Mouse (Mus musculus) layer of hippocampus, adult 2 months (tissue): Measurements from ENCODE around the gene Rnf31. TPM values are rescaled to one million over a fixed set of nuclear protein-coding genes. Genes with fewer than 3 reads are reported as not detected.

Source experiments
- DNase-seq, 2 experiments: peaks; one replicate each; pipeline ENCODE4 v3.0.0; 2022; ENCODE audit warnings: low spot score in 2 of 2
- H3K27ac ChIP-seq: fragments of 200-600 bp; 2 replicates; pipeline ENCODE4 v1.8.1; 2022
- H3K4me3 ChIP-seq: fragments of 200-600 bp; 2 replicates; pipeline ENCODE4 v1.8.1; 2022; ENCODE audit warnings: mild to moderate bottlenecking
- CTCF ChIP-seq: fragments of 200-600 bp; conservative IDR thresholded peaks from 2 replicates; pipeline ENCODE4 v1.8.1; 2022; ENCODE audit warnings: antibody characterized with exemption, mild to moderate bottlenecking, moderate library complexity
- long read RNA-seq, 2 experiments: library from polyadenylated mRNA; stranded (forward); transcript quantifications; one replicate each; pipeline ENCODE4 v2.0.0; 2021; ENCODE audit warnings: borderline mapping rate in 2 of 2
- total RNA-seq, 2 experiments: library from RNA; stranded (reverse); gene quantifications; 2 replicates each; pipeline ENCODE4 v1.2.3; 2021

Gene Rnf31
- total RNA-seq, result 10 to 100 TPM; 46.3 to 47.0 TPM
- long read RNA-seq, experiment 1, partial matches to known transcripts, result 8 of 13 reads
- long read RNA-seq, experiment 1, other reads (novel, unspliced or antisense), result 3 of 13 reads
- long read RNA-seq, experiment 2, partial matches to known transcripts, result 7 of 12 reads
- long read RNA-seq, experiment 2, other reads (novel, unspliced or antisense), result 3 of 12 reads

DNA sequence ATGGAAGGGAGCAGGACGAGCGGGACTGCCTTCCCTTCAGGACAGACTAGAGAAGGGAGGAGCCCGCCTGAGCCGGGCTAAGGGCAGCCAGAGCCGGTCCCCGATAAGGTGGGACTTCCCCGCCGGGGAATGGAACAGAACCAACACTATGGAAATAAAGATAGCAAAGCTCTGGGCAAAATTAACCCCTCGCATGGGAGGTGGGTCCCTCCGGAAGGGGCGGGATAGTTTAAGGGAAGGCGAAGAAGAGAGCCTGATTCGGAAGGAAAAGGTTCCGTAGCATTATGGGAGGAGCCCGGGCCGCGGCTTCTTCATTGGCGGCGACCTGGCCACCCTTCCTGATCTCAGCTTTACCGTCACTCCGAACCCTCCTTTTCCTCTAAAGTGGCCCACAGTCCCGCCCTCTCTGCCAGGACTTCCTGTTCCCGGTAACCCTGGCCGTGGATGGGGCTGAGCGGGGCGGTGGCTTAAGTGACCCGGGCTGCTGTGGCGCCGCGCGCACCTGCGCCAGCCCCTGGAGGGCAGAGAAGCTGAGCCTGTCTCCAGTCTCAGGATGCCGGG, at the start of gene Rnf31:
TSS of gene Rnf31 (plus strand) at position 378 of the 561 bp plus-strand sequence.
- peak; percentile 88 to 96 for DNase-seq
- no peak for TF ChIP-seq CTCF
- Histone ChIP-seq H3K27ac (peak within 1 kb of the TSS; percentile 99), H3K4me3 (peak within 1 kb of the TSS; percentile 96)

DNA sequence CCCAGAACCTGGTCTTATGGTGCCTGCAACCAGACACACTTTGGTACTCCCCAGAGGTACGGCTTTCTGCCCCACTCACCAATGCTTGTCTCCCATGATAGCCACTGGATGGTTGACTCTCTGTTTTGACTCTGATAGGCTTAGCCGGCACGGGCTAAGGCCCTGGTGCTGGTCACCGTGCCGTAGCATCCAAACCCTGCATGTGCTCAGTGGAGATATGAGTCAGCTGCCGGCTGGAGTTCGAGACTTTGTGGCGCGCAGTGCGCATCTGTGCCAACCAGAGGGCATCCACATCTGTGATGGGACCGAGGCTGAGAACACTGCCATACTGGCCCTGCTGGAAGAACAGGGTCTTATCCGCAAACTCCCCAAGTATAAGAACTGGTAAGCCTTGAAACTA, 49.2 kb upstream of the Rnf31 start:
- H3K4me3 ChIP-seq, result no peak overlapping the region
- H3K27ac ChIP-seq, result no peak overlapping the region
- no peak for DNase-seq
- TF ChIP-seq CTCF, result no peak

GRCm38 (mm10) chr14:55544334-55544733, 47.2 kb upstream of the Rnf31 start:
- H3K4me3 ChIP-seq, result no peak overlapping the region
- H3K27ac ChIP-seq, result peak overlapping the region; percentile 52; the same call in 1 of the 2 replicates
- no peak for TF ChIP-seq CTCF
- DNase-seq, result no peak

DNA sequence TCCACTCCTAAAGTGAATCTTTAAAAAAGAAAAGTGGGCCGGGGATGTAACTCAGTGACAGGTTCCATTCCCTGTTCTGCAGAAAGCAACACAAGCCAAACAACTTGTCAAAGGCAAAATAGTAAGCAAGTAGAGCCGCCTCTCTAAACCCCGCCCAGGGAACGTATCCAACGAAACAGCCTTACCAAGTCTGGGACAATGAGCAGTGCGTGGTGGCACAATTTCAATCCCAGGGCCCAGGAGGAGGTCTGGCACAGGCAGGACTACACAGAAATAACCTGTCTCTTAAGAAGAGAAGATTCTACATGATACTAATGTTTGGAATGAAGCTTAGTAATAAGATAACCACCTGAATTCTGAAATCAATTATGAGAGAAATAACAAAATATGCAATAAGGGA, 41.3 kb upstream of the Rnf31 start:
- DNase-seq, result no peak
- Histone ChIP-seq H3K4me3 (no peak overlapping the region), H3K27ac (no peak overlapping the region)
- TF ChIP-seq CTCF, result 0 out of 2 replicates have a peak, but pooled peaks have one; percentile 0

DNA sequence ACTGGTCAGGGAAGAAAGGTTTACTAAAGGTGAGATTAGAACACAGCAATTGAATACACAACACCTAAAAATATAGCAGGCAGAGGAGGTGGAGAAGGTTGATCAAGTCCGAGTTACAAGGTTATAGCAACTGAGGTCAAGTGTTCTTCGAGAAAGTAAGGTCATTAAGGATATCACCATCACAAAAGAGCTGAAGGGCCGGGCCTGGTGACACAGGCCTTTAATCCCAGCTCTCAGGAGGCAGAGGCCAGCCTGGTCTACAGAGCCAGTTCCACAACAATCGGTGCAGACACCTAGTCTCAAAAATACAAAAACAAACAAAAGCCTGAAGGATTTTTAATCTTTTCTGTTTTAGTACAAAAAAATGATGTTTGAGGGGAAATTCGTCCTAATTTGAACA, 40.2 kb upstream of the Rnf31 start:
- no peak overlapping the region for H3K27ac ChIP-seq
- H3K4me3 ChIP-seq, result no peak overlapping the region
- no peak for DNase-seq
- TF ChIP-seq CTCF, result no peak

DNA sequence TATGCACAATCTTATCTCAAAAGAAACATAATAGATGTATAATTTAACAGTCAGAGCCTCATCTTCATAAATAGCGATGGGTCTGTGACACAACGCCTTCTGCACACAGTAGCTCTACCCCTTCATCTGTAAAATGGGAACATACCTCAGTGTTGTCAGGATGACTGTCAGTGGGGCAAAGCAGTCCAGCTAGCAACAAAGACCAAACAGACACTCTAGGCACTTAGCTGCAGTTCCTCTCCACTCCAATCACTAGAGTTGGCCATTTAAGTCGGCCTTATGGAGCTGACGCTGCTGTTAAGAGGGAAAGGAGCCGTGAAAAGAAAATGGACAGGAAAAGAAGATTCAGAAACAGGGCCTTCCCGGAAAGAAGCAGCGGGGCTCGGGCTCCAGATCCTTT, 39.7 kb upstream of the Rnf31 start:
- Histone ChIP-seq H3K4me3 (no peak overlapping the region), H3K27ac (no peak overlapping the region)
- no peak for DNase-seq
- TF ChIP-seq CTCF, result no peak

GRCm38 (mm10) chr14:55554635-55555034, 36.9 kb upstream of the Rnf31 start:
- no peak for TF ChIP-seq CTCF
- DNase-seq, result no peak
- H3K27ac ChIP-seq, result no peak overlapping the region
- no peak overlapping the region for H3K4me3 ChIP-seq

- Histone ChIP-seq H3K4me3 (no peak overlapping the region), H3K27ac (no peak overlapping the region)
- TF ChIP-seq CTCF, result no peak
- no peak for DNase-seq
Observed at GRCm38 (mm10) chr14:55555788-55556187, 35.7 kb upstream of the Rnf31 start.

GRCm38 (mm10) chr14:55557003-55557402, 34.5 kb upstream of the Rnf31 start:
- DNase-seq, result peak; percentile 69 to 80
- Histone ChIP-seq H3K4me3 (no peak overlapping the region), H3K27ac (peak overlapping the region; percentile 24; the same call in 1 of the 2 replicates)
- peak; percentile 90 for TF ChIP-seq CTCF

DNA sequence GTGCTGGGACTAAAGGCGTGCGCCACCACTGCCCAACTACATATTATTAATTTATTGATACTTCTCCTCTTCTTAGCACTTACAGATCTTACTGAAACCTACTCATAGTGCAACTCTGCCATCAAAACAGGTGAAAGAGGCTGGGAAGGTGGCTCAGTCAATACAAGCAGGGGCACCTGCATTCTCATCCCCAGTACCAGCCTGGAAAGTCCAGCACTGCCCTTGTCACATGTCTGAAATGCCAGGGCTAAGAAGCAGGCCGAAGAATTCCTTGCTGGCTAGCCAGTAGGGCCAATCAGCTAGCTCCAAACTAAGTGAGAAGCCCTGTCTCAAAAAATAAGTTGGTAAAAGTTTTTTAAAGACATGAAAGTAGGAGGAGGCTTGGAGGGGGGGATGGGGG, 33.9 kb upstream of the Rnf31 start:
- no peak for TF ChIP-seq CTCF

GRCm38 (mm10) chr14:55558740-55559448, 32.6 kb upstream of the Rnf31 start:
- no peak for DNase-seq
- Histone ChIP-seq H3K4me3 (peak overlapping the region; percentile 88), H3K27ac (peak overlapping the region; percentile 99)
- TF ChIP-seq CTCF, result peak; percentile 39

More for the DNA sequence above, 33.9 kb upstream of the Rnf31 start:
- DNase-seq, result no peak
- Histone ChIP-seq H3K27ac (0 out of 2 replicates have a peak overlapping the region, but pooled peaks have one; percentile 24), H3K4me3 (no peak overlapping the region)

DNA sequence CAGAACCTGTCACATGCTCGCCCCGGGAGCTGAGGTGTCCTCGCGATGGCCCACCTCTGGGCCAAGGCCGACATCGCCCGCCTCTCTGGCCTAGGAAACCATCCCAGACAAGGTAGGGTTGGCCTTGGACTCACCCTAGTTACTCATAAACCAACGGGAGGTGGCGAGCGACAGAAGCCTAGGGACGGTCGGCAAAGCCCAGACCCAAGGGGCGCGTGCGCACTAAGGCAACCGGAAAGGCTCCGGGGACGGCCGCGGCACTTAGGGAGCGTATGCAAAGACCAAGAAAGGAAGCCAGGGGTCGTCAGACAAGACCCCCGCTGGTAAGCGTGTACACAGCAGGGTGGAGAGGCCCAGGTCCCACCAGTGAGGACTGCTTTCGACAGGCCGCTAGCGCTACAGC, 31.7 kb upstream of the Rnf31 start, which contains the start of gene Dcaf11:
TSS of gene Dcaf11 (plus strand) at position 208 of the 403 bp plus-strand sequence.
- H3K27ac ChIP-seq, result peak within 1 kb of the TSS; percentile 99
- H3K4me3 ChIP-seq, result peak within 1 kb of the TSS; percentile 88
- peak; percentile 80 to 85 for DNase-seq
- TF ChIP-seq CTCF, result peak; percentile 55

- TF ChIP-seq CTCF, result peak; percentile 34
- H3K4me3 ChIP-seq, result peak within 1 kb of the TSS; percentile 88
- DNase-seq, result peak; percentile 98 to 99
- peak within 1 kb of the TSS; percentile 99 for H3K27ac ChIP-seq
Observed at GRCm38 (mm10) chr14:55560202-55561073, 31.1 kb upstream of the Rnf31 start, which contains the start of gene A730061H03Rik. Gene A730061H03Rik (minus strand): TSS chr14:55560406.
